Mouse (Mus musculus) lung, adult 2 months (tissue): ENCODE data around the gene Rab5c.

Experiments
- CTCF ChIP-seq: fragments of 200-500 bp; IDR thresholded peaks from 2 replicates; pipeline ENCODE4 v1.5.1; 2011; ENCODE audit warnings: mild to moderate bottlenecking, low read length, control low read depth; ENCODE audit not compliant: insufficient read depth
- POLR2A ChIP-seq: fragments of 200-500 bp; IDR thresholded peaks from 2 replicates; pipeline ENCODE4 v1.6.1; 2011; ENCODE audit warnings: low read depth, mild to moderate bottlenecking, control low read depth, low read length, borderline replicate concordance; ENCODE audit errors: extremely low read depth

- TF ChIP-seq CTCF: no peak
- TF ChIP-seq POLR2A: no peak
Observed at GRCm38 (mm10) chr11:100687265-100687664, 50.8 kb downstream of the Rab5c start.
